Mouse (Mus musculus): ENCODE data around the gene Ddb2.

GRCm38 (mm10) chr2:91206254-91206775 lies 30.5 kb downstream of the Ddb2 start:
- no peak for TF ChIP-seq CTCF (IDR thresholded peaks at IDR 0.05; ENCODE audit: low read depth, low read length)
- TF ChIP-seq POLR2A (IDR thresholded peaks at IDR 0.05; ENCODE audit: extremely low read depth, insufficient read depth, low read length), result no peak
